Mouse (Mus musculus) heart, postnatal 0 days (tissue): ENCODE results near the gene Adarb2.

Source experiments
- CTCF ChIP-seq: IDR thresholded peaks from 2 replicates; pipeline ENCODE4 v1.5.1; 2016; ENCODE audit warnings: antibody characterized with exemption, control low read depth, low read depth
- EP300 ChIP-seq: IDR thresholded peaks from 2 replicates; pipeline ENCODE4 v1.6.1; 2016; ENCODE audit warnings: antibody characterized with exemption, low read depth

DNA sequence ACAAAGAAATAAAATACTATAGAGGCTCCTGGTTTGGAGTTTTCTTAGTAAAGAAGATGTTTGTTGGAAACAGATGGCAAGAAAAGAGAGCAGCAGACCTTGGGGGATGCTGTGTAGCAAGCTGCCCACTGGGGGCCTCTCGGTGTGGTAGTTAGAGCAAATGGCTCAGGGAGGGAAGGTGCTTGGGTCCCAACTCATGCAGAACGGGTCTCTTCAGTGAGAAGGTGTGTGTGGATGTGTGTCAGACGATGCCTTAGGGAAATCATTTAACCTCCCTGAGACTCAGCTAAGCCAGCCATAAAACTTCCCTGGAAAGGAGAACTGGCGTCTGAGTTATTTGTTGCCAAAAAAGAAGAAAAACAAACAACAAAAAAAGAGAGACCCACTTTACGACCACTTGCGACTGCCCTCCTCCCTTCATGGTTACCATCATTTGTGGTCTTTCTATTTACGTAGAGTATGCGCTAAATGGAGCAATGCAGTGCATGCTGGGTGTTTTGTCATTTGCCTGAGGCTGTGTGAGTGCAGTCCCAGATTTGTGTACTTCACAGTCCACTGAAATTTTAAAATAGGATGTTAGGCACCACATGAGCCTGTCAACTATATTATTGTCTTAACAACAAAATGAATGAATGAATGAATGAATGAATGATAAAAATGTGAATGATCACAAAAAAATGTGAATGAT is 245.7 kb downstream of the Adarb2 start:
- no peak for TF ChIP-seq EP300
- no peak for TF ChIP-seq CTCF
